Mouse (Mus musculus) hindlimb bud, embryonic 11.5 days (tissue): Measurements from ENCODE around the gene Foxn3.

ENCODE experiments used
- DNase-seq: peaks from one replicate; pipeline ENCODE4 v3.0.0-alpha.2; 2012; ENCODE audit warnings: low read depth, low spot score; ENCODE audit errors: extremely low spot score

Foxn3 gene

GRCm38 (mm10) chr12:99527452-99527851 is 35.9 kb downstream of the Foxn3 start:
- no peak for DNase-seq

- no peak for DNase-seq
These were observed 36.7 kb downstream of the Foxn3 start for GRCm38 (mm10) chr12:99526571-99527140.

- DNase-seq: no peak
These were observed 40.5 kb downstream of the Foxn3 start for GRCm38 (mm10) chr12:99522882-99523281.

- no peak for DNase-seq
These were observed 43.5 kb downstream of the Foxn3 start for GRCm38 (mm10) chr12:99519862-99520261.

GRCm38 (mm10) chr12:99519191-99519614 is 44.2 kb downstream of the Foxn3 start:
- DNase-seq: no peak

GRCm38 (mm10) chr12:99518640-99519039 is 44.7 kb downstream of the Foxn3 start:
- DNase-seq: no peak

GRCm38 (mm10) chr12:99518126-99518525 is 45.3 kb downstream of the Foxn3 start:
- DNase-seq: no peak

- no peak for DNase-seq
These were observed 46.1 kb downstream of the Foxn3 start for GRCm38 (mm10) chr12:99517296-99517695.

- no peak for DNase-seq
These were observed 47.9 kb downstream of the Foxn3 start for GRCm38 (mm10) chr12:99515481-99515880.

GRCm38 (mm10) chr12:99511644-99512043 is 51.7 kb downstream of the Foxn3 start:
- no peak for DNase-seq

- DNase-seq: no peak
These were observed 52.6 kb downstream of the Foxn3 start for GRCm38 (mm10) chr12:99510759-99511158.

GRCm38 (mm10) chr12:99502225-99502624 is 61.2 kb downstream of the Foxn3 start:
- no peak for DNase-seq

GRCm38 (mm10) chr12:99498978-99499694 is 64.2 kb downstream of the Foxn3 start:
- DNase-seq: no peak

GRCm38 (mm10) chr12:99498189-99498977 is 65.0 kb downstream of the Foxn3 start:
- DNase-seq: no peak

GRCm38 (mm10) chr12:99496945-99497344 is 66.4 kb downstream of the Foxn3 start:
- DNase-seq: no peak

GRCm38 (mm10) chr12:99490216-99490615 is 73.2 kb downstream of the Foxn3 start:
- no peak for DNase-seq

GRCm38 (mm10) chr12:99489001-99489592 is 74.3 kb downstream of the Foxn3 start:
- no peak for DNase-seq

GRCm38 (mm10) chr12:99480372-99480771 is 83.0 kb downstream of the Foxn3 start:
- DNase-seq: no peak

- no peak for DNase-seq
These were observed 89.2 kb downstream of the Foxn3 start for GRCm38 (mm10) chr12:99474176-99474575.

- no peak for DNase-seq
These were observed 89.8 kb downstream of the Foxn3 start for GRCm38 (mm10) chr12:99473406-99474133.

GRCm38 (mm10) chr12:99471431-99471830 is 92.0 kb downstream of the Foxn3 start:
- no peak for DNase-seq
